Mouse (Mus musculus) left cerebral cortex, postnatal 14 days (tissue): ENCODE data around the gene Cacnb3. TPM values are rescaled to one million over a fixed set of nuclear protein-coding genes. Genes with fewer than 3 reads are reported as not detected.

Experiments
- DNase-seq, 2 experiments: peaks; one replicate each; pipeline ENCODE4 v3.0.0; 2021 to 2022; ENCODE audit warnings: low spot score in 2 of 2, mixed read lengths in 1 of 2
- intact Hi-C: fragments of 180-260 bp; cut with DNase I; formaldehyde crosslinking; loops from one replicate; pipeline ENCODE4 v1.15.1; 2025
- total RNA-seq, 2 experiments: library from RNA; stranded (reverse); gene quantifications; 2 replicates each; pipeline ENCODE4 v1.2.3; 2021

Cacnb3 gene
- total RNA-seq, 2 experiments from 2014 or later, result 217 to 244 TPM

DNA sequence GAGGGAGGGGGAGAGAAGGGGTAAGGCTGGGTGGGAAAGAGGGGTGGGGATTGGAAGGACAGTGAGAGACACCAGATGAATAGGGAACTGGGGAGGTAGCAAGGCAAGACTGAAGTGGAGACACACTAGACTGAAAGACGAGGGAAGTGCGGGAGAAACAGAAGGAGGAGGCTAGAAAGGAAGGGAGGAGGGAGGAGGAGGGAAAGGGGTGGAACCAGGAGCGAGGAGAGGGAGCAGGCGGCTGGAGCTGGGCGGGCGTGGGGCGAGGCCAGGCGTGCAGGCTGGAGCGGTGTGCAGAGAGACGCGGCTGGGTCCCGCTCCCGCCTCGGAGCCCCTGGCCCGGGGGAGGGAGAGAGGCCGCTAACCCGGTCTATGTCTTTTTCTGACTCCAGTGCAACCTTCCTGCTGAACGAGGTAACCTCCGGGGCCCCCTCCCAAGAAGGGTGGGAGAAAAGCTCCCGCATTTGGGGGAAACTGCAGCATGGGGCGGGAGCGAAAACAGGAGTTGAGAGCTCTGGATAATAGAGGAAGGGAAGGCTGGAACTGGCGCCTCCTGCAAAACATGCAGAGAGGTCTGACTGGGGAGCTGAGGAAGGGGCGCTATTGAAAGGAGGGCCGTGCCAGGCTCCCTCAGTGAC is 1.6 kb downstream of the Cacnb3 start:
- peak; percentile 74 to 75 for DNase-seq
- intact Hi-C loops, result no loop called here

DNA sequence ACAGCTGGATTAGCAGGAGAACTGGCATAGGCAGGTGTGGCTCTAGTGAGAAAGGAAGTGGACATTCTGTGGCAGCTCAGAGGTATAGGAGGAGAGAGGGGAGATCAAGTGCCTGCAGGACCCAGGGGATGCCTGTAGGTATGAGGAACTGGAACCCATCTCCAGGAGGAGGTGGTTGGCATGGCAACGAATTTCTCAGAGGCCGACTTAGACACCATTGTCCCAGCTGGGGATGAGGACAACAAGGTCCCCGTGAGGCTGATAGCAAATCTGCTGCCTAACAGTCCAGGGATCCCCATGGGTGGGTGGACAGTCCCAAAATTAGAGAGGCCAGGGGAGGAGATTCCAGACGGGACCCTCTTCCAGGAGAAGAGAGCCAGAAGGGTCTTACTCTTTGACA is 2.3 kb downstream of the Cacnb3 start:
- DNase-seq, result no peak
- intact Hi-C loops, result no loop called here

DNA sequence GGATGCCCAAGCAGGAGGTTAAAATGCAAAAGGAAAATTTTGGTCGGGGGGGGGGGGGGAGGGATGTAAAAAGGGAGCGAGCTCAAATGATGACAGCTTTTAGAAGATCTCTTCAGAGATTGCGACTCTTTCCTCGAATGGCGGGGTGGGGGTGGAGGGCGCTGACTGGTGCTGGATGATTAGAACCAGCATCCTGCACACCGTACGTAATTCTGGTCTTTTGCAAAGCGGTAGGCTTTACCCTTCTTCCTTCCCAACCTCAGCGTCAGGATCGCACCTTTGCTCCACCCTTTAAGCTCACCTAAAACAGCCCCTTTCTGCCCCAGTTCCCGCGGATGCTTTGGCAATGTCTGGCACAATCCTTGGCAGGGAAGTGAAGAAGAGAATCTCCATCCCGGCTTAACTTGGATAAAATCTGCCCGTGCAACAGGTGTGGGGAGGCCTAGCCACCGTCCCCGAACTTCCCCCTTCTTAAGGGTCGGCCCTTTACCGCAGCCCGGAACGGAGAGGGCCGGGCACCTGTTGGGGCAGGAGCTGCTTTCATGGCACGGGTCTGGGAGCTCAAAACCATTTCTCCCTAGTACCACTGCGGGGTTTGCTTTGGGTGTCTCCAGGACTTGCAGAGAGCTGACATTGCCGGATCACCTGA is 3.3 kb downstream of the Cacnb3 start:
- DNase-seq, result peak in 1 of 2 experiments; percentile 37
- intact Hi-C loops, result loop anchor here (1.0 kb wide), 1 partner anchor 28 kb away; the partner anchor contains the start of gene Ddx23

DNA sequence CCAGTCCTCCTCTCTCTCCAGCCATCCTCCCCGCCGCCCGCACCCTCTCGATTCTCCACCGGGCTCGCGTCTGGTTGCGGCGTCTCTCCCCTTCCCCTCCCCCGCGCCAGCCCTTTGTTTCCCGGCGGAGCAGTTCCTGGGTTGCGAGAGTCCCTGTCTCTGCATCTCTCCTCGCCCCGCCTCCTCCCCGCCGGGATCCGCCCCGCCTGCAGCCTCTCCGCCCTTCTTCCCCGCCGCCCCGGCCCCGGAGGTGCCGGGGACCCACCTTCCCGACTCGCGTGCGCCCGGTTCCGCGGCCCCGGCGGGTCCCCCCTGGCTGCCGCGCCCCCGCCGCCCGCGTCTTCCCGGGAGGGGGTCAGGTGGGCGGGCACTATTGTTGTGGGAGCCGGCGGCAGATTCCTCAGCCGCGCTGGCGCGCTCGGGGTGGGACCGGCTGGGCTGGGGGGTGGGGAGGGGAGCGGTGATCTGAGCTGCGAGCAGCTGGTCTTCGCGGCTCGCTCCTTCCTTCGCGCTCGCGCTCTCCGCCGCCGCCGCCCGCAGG is 4.0 kb downstream of the Cacnb3 start:
- peak; percentile 80 to 84 for DNase-seq
- intact Hi-C loops, result loop anchor here (1.0 kb wide), 1 partner anchor 28 kb away; the partner anchor contains the start of gene Ddx23

DNA sequence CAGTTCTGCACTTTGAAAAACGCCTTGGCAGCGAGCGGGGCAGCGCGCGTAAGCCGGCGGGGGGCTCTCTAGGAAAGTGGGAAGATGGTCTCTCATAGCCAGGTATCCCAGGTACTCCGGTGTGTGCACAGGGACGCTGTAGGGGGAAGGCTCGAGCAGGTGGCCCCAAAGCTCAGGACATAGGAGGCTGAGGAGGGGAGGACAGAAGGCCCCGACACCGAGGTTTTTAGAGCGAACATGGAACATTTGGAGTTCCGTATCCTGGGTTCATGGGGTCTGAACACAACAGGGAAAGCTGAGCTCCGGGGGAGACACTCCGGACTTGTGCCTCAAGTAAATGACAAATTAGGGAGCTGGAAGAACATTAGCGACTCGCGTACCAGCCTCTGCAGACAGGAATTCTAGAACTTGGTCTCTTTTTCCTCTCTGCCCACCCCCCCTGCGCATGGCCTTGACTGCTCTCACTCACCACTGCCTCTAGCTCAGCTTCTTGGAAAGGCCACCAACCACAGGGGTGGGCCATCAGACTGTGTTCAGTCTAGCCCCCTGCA is 4.7 kb downstream of the Cacnb3 start:
- intact Hi-C loops, result no loop called here
- DNase-seq, result no peak

DNA sequence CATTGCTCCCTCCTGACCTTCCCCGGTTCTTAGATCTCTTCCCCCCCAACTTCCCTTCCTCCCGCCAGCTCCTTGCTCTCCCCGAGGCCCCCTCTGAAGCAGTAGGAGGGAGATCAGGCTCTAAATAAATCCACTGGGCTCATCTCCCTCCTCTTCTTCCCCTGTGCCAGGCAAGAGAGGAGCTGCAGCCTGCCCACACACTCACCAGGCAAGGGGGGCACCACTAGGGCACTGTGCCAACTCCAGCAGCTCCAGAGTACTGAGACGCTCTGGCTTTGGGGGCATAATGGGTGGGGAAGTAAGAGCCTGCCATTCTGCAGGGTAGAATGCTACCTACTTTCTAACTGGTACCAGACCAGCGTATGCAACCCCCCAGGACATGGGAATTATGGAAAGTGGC is 5.9 kb downstream of the Cacnb3 start:
- peak; percentile 76 to 79 for DNase-seq
- intact Hi-C loops, result no loop called here

DNA sequence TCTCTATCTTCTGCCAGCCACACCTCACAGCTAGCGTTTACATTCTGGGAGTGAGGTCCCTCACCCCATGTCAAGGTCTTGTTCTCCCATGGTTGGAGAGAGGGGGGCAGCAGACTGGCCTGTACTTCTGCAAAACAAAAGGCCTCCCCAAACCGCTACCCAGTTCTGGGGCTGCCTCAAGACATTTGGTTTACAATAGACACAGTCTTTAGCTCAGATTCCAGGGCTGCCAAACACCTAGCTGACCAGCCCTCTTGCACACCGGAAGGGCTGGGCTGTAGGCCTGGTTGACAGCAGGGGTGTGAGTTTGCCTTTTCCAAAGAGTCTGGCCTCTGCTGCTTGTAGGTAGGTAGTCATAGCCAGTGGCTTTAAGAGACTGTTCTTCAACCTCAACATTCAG is 6.5 kb downstream of the Cacnb3 start:
- no peak for DNase-seq
- intact Hi-C loops, result no loop called here

DNA sequence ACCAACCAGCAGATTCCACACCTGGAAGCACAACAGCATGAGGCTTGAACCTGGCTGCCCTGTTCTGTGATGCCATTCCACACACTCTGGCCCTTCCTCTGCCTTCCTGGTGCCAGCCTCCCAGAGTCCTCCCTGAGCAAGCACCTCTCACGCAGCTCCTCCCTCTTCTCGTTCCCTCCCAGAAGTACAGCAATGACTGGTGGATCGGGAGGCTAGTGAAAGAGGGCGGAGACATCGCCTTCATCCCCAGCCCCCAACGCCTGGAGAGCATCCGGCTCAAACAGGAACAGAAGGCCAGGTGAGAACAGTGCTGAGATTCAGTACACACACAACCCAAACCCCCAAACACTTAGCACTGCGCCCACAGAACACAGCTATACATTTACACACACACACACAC is 9.5 kb downstream of the Cacnb3 start:
- intact Hi-C loops, result no loop called here
- no peak for DNase-seq

DNA sequence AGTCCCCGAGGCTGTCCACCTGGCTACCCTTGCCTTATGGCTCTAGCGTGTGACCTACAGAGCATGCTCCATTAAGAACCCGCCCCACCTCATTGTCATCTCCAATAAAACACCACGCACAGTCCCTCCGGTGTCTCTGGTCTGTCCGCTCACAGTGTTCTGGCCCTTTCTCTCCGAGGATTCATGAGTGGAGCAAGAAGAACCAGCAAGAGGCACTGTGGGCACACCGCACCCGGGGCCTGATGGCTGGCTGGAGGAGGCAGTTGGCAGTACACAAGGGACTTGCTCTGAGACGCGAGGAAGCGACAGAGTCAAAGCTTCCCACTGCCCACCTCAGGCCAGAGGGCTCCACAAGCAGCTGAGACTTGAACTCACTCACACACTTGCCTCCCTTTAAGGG is 13.8 kb downstream of the Cacnb3 start:
- intact Hi-C loops, result no loop called here
- no peak for DNase-seq

DNA sequence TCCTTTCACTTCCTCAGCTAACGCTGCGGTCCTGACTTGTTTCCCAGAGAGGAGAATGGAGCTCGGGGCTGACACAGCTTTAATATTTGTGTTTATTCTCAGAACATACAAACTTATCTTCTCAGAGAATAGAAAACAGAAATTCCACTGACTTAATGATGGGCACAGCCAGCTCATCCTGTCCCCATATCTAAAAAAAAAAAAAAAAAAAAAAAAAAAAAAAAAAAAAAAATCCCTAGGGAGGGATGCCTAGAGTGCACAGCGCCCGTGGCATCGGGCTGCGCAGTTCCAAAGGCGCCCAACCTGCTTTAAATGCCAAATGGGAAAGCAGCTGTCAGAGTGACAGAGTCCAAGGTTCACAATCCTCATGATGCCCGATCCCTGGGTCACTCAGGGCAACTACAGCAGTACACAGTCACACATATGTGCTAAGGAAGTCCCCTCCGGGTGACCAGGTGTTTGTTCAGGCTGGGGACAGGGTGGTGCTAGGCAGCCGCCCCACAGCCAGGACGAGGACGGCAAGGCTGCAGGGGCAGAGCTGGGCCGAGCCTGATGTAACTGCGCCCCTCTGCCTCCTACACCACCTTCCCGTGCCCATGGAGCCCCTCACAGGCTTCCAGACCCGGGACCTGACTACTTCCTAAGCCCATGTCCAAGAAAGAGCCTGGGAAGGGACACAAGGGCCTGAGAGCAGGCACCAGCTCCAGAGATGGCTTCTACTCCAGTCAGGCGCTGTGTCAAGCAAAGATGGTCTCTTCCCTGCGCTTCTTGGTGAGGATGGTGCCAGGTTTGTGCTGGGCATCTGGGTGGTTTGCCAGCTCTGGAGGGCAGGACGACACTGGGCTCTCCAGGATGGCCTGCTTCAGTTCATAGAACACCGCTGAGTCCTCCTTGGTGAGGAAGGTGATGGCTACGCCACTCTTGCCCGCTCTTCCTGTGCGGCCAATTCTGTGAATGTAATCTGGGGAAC is 14.7 kb downstream of the Cacnb3 start:
- intact Hi-C loops, result no loop called here
- DNase-seq, result no peak

DNA sequence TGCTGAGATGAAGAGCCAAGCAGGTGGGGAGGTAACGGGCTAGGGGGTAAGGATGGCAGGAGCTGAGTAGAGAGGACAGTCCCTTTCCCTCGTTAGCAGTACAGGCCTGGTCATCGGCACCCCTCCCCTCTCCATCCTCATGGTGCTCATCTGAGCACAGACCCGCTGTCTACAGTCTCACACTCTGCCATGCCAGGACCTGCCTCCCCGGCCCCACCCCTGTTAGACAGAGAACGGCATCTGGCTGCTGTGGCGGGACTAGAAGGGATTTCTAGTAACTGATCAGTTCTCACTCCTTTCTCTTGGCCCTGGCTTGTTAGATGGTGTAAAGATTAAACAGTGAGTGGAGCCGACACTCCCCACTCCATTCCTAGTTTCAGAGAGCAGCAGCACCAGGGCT is 16.1 kb downstream of the Cacnb3 start:
- DNase-seq, result no peak
- intact Hi-C loops, result no loop called here

DNA sequence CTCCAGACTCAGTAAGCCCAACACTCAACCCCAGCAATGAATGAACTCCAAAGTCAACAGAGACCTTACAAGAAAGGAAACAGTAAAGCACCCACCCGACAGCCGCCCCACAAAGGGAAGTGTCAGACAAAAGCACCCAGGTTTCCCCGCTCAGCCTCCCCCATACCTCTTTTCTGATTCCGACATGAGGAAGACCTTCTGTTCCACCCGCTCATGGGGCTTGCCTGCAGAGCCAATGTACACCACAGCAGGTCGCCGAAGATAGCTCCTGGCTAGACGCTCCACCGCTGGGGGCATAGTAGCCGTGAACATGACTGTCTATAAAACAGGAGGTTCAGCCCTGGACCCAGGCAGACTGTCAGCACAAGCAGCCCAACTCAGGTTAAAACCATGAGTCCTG is 16.7 kb downstream of the Cacnb3 start:
- DNase-seq, result no peak
- intact Hi-C loops, result no loop called here

DNA sequence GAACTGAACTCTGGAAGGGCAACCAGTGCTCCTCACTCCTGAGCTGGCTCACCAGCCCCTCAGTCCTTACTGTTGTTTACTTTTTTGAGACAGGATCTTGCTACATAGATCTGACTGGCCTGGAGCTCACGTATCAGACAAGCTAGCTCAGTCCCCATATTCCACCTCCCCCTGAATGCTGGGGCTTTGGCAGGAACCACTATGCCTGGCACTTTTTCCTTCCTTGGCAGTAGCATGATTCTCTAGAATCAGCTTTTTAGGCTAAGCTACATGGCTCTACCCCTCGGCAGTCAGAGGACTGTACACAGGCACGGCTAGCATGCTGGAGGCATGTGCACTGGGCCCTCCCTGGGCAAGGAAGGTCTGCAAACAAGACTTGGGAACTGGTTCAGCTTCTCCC is 17.4 kb downstream of the Cacnb3 start:
- DNase-seq, result no peak

DNA sequence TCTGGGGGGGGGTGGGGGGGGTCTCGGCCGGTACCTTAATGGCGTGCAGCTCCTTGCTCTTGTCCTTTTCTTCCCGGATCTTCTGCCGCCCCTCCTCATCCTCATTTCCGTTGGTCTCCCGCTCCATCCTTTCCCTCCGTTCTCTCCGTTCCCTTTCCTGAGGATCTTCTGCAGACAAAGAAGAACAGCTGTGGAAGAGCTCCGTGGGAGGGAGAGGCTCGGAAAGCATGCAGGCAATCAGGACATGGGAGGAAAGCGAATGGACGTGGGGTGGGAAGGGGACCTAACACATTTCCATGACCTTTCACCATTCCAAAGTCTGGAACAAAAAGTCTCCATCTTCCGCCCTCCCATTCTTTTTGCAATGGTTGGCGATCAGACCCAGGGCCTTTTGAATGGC is 20.8 kb downstream of the Cacnb3 start:
- intact Hi-C loops, result no loop called here
- DNase-seq, result no peak

More for the DNA sequence above, 17.4 kb downstream of the Cacnb3 start:
- intact Hi-C loops, result no loop called here

DNA sequence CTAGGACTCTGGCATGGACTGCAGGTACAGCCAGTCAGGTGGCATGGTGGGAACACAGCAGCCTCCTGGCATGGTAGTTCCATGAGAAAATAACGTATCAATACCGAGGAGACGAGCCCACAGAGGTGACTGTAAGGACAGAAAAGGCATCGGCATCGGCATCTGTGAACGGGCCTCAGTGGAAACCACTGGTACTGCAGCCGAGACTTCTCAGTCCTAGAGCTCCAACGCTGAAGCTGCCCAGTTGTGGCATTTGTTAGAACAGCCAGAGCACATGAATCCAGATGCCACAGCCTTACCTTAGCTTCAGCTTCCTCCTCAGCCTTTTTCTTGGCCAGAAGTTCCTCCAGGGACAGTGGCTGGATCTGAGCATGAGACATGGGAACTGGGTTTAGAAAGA is 21.5 kb downstream of the Cacnb3 start:
- DNase-seq, result no peak
- intact Hi-C loops, result no loop called here

DNA sequence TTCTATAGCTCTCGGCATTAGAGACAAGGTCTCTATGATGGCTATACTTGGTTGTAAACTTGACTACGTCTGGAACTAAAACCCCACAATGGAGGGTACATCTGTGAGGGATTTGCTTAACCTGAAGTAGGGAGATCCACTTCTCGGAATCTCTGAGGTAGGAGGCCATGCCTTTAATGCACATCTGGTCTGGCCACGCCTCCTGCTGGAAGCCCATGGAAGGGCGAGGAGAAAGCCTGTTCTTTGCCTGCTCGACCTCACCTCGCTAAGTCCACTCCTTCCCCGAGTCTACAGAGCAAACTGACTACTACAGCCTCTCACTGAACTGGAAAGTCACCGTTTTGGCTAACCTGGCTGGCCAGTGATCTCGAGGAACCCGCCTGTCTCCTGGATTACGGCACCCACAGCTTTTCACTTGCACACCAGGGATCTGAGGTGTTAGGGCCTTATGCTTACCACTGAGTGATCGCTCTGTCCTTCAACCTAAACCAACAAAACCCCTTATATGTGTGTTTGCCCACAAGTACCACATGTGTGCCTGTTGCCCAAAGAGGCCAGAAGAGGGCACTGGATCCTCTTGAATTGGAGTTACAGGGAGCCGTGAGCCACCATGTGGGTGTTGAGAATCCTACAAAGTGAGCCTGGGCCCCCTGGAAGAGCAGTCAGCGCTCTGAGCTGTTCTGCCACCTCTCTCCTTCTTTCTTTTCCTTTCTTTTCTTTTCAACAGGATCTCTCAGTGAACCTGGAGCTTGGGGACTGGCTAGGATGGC is 26.5 kb downstream of the Cacnb3 start:
- no peak for DNase-seq
- intact Hi-C loops, result no loop called here

DNA sequence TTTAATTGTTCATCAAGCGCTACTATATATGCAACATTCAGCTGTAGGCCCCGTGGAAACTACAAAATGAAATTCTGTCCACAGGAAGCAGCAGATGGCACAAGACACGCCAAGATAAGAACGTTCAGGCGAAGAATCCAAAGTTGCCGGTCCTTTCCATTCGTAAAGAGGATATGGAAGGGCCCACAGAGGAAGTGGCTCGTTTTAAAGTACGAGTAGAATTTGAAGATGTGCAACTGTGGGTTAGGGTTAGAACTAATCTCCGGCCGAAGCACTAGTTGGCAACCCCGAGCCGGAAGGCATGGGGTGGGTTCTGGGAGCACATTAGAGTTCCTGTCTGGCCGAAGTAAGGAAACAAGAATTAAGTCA is 31.5 kb downstream of the Cacnb3 start:
- DNase-seq, result no peak
- intact Hi-C loops, result loop anchor here (1.0 to 5.0 kb wide), 2 partner anchors 28 to 125 kb away; partner anchors contain the start of gene Wnt1

DNA sequence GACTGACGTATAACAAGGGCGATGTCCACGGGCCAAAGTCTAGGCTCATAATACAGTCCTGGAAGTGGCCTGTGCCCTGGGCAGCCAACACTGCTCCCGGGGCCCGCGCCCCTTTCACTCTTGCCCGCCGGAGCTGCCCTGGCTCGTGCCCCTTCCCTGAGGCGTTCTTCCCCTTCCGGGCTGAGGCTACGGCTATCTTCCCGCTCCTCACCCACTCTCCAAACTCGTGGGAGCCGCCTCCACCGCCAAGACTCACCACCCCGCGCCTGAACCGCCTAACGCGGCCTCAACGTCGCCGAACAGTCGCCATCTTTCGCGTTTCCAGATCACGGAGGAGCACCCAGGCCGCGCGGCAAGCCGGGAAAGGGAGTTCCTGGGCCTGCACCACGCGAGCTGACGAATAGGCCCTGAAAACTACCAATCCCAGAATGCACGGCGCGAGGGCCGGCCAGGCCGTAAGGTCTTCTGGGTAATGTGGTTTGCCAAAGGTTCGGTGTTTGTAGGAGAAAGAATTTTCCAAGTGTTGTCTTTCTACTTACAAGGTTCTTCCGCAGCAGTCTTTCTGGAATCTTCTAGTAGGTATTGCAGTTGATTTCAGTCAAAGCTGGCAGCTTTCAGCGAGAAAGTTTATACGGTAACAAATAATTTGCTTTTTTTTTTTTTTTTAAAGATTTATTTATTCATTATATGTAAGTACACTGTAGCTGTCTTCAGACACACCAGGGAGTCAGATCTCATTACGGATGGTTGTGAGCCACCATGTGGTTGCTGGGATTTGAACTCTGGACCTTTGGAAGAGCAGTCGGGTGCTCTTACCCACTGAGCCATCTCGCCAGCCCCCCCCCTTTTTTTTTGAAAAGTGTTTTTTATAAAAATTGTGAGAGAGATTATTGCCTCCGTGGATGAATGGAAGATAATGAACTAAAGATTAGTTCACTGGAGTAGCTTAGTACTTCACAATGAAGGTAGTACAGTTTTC is 32.2 kb downstream of the Cacnb3 start, which contains the start of gene Ddx23:
Gene Ddx23, minus strand, starts transcription at position 328 of the 979 bp plus-strand sequence.
- intact Hi-C loops, result loop anchor here (1.0 to 5.0 kb wide), 2 partner anchors 29 to 124 kb away; partner anchors contain the start of gene Wnt1
- DNase-seq, result peak; percentile 97
